Mouse (Mus musculus) lung, embryonic 16.5 days (tissue): ENCODE results near the gene Ppm1h. TPM values are rescaled to one million over a fixed set of nuclear protein-coding genes. Genes with fewer than 3 reads are reported as not detected.

Experiments
- ATAC-seq: fragments of 200-750 bp; cut with Nextera tagmentation; 2 replicates; pipeline ENCODE4 v1.8.0; 2017; ENCODE audit warnings: low read depth, mild to moderate bottlenecking, moderate library complexity
- H3K27ac ChIP-seq: fragments of 300-500 bp; sonication (generic); 2 replicates; pipeline ENCODE4 v1.5.1; 2014; ENCODE audit warnings: mild to moderate bottlenecking, control low read depth, low read length
- H3K27me3 ChIP-seq: fragments of 300-500 bp; sonication (generic); 2 replicates; pipeline ENCODE4 v1.6.1; 2014; ENCODE audit warnings: low read depth, low read length, mixed read lengths; ENCODE audit not compliant: control insufficient read depth, insufficient read depth
- H3K36me3 ChIP-seq: fragments of 300-500 bp; sonication (generic); 2 replicates; pipeline ENCODE4 v1.6.1; 2014; ENCODE audit warnings: low read length; ENCODE audit not compliant: control insufficient read depth, insufficient read depth
- H3K4me1 ChIP-seq: fragments of 300-500 bp; sonication (generic); replicated peaks from 2 replicates; pipeline ENCODE4 v1.6.1; 2014; ENCODE audit warnings: low read length, mixed read lengths; ENCODE audit not compliant: control insufficient read depth, insufficient read depth
- H3K4me2 ChIP-seq: fragments of 300-500 bp; sonication (generic); 2 replicates; pipeline ENCODE4 v1.6.1; 2014; ENCODE audit warnings: low read depth, low read length, control low read depth
- H3K4me3 ChIP-seq: fragments of 300-500 bp; sonication (generic); 2 replicates; pipeline ENCODE4 v1.5.1; 2014; ENCODE audit warnings: mild to moderate bottlenecking, low read length, control low read depth
- H3K9ac ChIP-seq: fragments of 300-500 bp; sonication (generic); 2 replicates; pipeline ENCODE4 v1.6.1; 2014; ENCODE audit warnings: low read length, control low read depth
- H3K9me3 ChIP-seq: fragments of 300-500 bp; sonication (generic); 2 replicates; pipeline ENCODE4 v1.6.1; 2016; ENCODE audit warnings: low read length; ENCODE audit not compliant: control insufficient read depth
- WGBS: fragments of 180-500 bp; shearing (Covaris S2); extraction: QIAGEN DNeasy Blood & Tissue Kit; methylation state at CpG from one replicate; pipeline ENCODE4 v1.1.7; 2014; 5-methylcytosine and 5-hydroxymethylcytosine counted together
- polyA plus RNA-seq: library from polyadenylated mRNA; unstranded; fragments of >200 nt; fragmentation: Nextera tagmentation; extraction: Ambion mirVana; gene quantifications from 2 replicates; pipeline ENCODE4 v1.2.1, GENCODE M21; 2015

Gene Ppm1h
- polyA plus RNA-seq, 1 experiment from 2014 or later, result 7.3 TPM

GRCm38 (mm10) chr10:122942771-122943170 is 264.2 kb downstream of the Ppm1h start:
- Histone ChIP-seq H3K27me3 (no peaks in the 10 kb centered on the region), H3K4me3 (no peak overlapping the region), H3K27ac (no peak overlapping the region), H3K4me2 (no peak overlapping the region), H3K4me1 (0 out of 2 replicates have a peak, but pooled peaks cover 2% of the 10 kb centered on the region), H3K36me3 (no peaks in the 10 kb centered on the region), H3K9me3 (no peaks in the 10 kb centered on the region), H3K9ac (no peak overlapping the region)
- 66% methylated on average over 7 of the region's 7 CpGs for WGBS
- no peak for ATAC-seq

GRCm38 (mm10) chr10:122943824-122944223 is 265.3 kb downstream of the Ppm1h start:
- WGBS, result 38% methylated on average over 6 of the region's 6 CpGs

GRCm38 (mm10) chr10:122944888-122945287 is 266.3 kb downstream of the Ppm1h start:
- WGBS, result 71% methylated on average over 5 of the region's 5 CpGs

More at GRCm38 (mm10) chr10:122943824-122944223, 265.3 kb downstream of the Ppm1h start:
- ATAC-seq, result no peak
- Histone ChIP-seq H3K9me3 (no peaks in the 10 kb centered on the region), H3K4me2 (no peak overlapping the region), H3K4me3 (no peak overlapping the region), H3K9ac (no peak overlapping the region), H3K27me3 (no peaks in the 10 kb centered on the region), H3K4me1 (0 out of 2 replicates have a peak, but pooled peaks cover 2% of the 10 kb centered on the region), H3K36me3 (no peaks in the 10 kb centered on the region), H3K27ac (no peak overlapping the region)

GRCm38 (mm10) chr10:122950966-122951365 is 272.4 kb downstream of the Ppm1h start:
- WGBS, result 85% methylated on average over 6 of the region's 6 CpGs
- Histone ChIP-seq H3K4me3 (no peak overlapping the region), H3K9ac (no peak overlapping the region), H3K27ac (no peak overlapping the region), H3K9me3 (no peaks in the 10 kb centered on the region), H3K4me1 (no peaks in the 10 kb centered on the region), H3K27me3 (no peaks in the 10 kb centered on the region), H3K36me3 (no peaks in the 10 kb centered on the region), H3K4me2 (no peak overlapping the region)
- no peak for ATAC-seq

More at GRCm38 (mm10) chr10:122944888-122945287, 266.3 kb downstream of the Ppm1h start:
- no peak overlapping the region for H3K4me2 ChIP-seq
- no peaks in the 10 kb centered on the region for H3K27me3 ChIP-seq
- H3K36me3 ChIP-seq, result no peaks in the 10 kb centered on the region
- H3K4me3 ChIP-seq, result no peak overlapping the region
- no peak overlapping the region for H3K27ac ChIP-seq
- H3K4me1 ChIP-seq, result 0 out of 2 replicates have a peak, but pooled peaks cover 2% of the 10 kb centered on the region
- H3K9me3 ChIP-seq, result no peaks in the 10 kb centered on the region
- H3K9ac ChIP-seq, result no peak overlapping the region
- ATAC-seq, result no peak

GRCm38 (mm10) chr10:122953576-122953975 is 275.0 kb downstream of the Ppm1h start:
- no peaks in the 10 kb centered on the region for H3K36me3 ChIP-seq
- H3K27ac ChIP-seq, result no peak overlapping the region
- 84% methylated on average over 9 of the region's 9 CpGs for WGBS
- H3K9ac ChIP-seq, result no peak overlapping the region
- ATAC-seq, result no peak
- H3K4me1 ChIP-seq, result no peaks in the 10 kb centered on the region
- no peak overlapping the region for H3K4me2 ChIP-seq
- no peaks in the 10 kb centered on the region for H3K27me3 ChIP-seq
- no peak overlapping the region for H3K4me3 ChIP-seq
- no peaks in the 10 kb centered on the region for H3K9me3 ChIP-seq

- no peaks in the 10 kb centered on the region for H3K27me3 ChIP-seq
- H3K4me3 ChIP-seq, result no peak overlapping the region
- WGBS, result 54% methylated on average over 2 of the region's 2 CpGs
- H3K27ac ChIP-seq, result no peak overlapping the region
- H3K9ac ChIP-seq, result no peak overlapping the region
- ATAC-seq, result no peak
- H3K4me2 ChIP-seq, result no peak overlapping the region
- no peaks in the 10 kb centered on the region; the same call in 1 of the 2 replicates for H3K4me1 ChIP-seq
- no peaks in the 10 kb centered on the region for H3K9me3 ChIP-seq
- no peaks in the 10 kb centered on the region for H3K36me3 ChIP-seq
These were observed 279.4 kb downstream of the Ppm1h start for GRCm38 (mm10) chr10:122957918-122958317.

GRCm38 (mm10) chr10:122958699-122959098 is 280.1 kb downstream of the Ppm1h start:
- H3K4me3 ChIP-seq, result no peak overlapping the region
- peaks cover 5% of the 10 kb centered on the region for H3K4me1 ChIP-seq
- H3K27ac ChIP-seq, result no peak overlapping the region
- WGBS, result 82% methylated on average over 5 of the region's 5 CpGs
- no peak overlapping the region for H3K9ac ChIP-seq
- no peaks in the 10 kb centered on the region for H3K36me3 ChIP-seq
- no peaks in the 10 kb centered on the region for H3K9me3 ChIP-seq
- no peak for ATAC-seq
- H3K27me3 ChIP-seq, result no peaks in the 10 kb centered on the region
- H3K4me2 ChIP-seq, result no peak overlapping the region

- no peak overlapping the region for H3K4me3 ChIP-seq
- H3K36me3 ChIP-seq, result no peaks in the 10 kb centered on the region
- no peaks in the 10 kb centered on the region for H3K27me3 ChIP-seq
- H3K4me1 ChIP-seq, result peaks cover 8% of the 10 kb centered on the region
- H3K4me2 ChIP-seq, result no peak overlapping the region
- H3K9ac ChIP-seq, result no peak overlapping the region
- no peak overlapping the region for H3K27ac ChIP-seq
- 62% methylated on average over 16 of the region's 16 CpGs for WGBS
- ATAC-seq, result no peak
- H3K9me3 ChIP-seq, result no peaks in the 10 kb centered on the region
These were observed 281.7 kb downstream of the Ppm1h start for GRCm38 (mm10) chr10:122960216-122960615.

GRCm38 (mm10) chr10:122960738-122961137 is 282.2 kb downstream of the Ppm1h start:
- no peak overlapping the region for H3K4me3 ChIP-seq
- no peaks in the 10 kb centered on the region for H3K9me3 ChIP-seq
- H3K36me3 ChIP-seq, result no peaks in the 10 kb centered on the region
- peak overlapping the region; percentile 9; the same call in 1 of the 2 replicates for H3K4me2 ChIP-seq
- ATAC-seq, result peak; percentile 32; the same call in 1 of the 2 replicates
- H3K4me1 ChIP-seq, result peaks cover 8% of the 10 kb centered on the region
- no peak overlapping the region for H3K27ac ChIP-seq
- peak overlapping the region; percentile 28; the same call in 1 of the 2 replicates for H3K9ac ChIP-seq
- H3K27me3 ChIP-seq, result no peaks in the 10 kb centered on the region
- 41% methylated on average over 16 of the region's 16 CpGs for WGBS

- whole genome bisulfite sequencing, result 50% methylated on average over 9 of the region's 9 CpGs
- Histone ChIP-seq H3K9ac (no peak overlapping the region), H3K4me3 (no peak overlapping the region), H3K4me2 (no peak overlapping the region), H3K27ac (no peak overlapping the region), H3K36me3 (no peaks in the 10 kb centered on the region), H3K4me1 (peaks cover 8% of the 10 kb centered on the region), H3K27me3 (no peaks in the 10 kb centered on the region), H3K9me3 (no peaks in the 10 kb centered on the region)
- ATAC-seq, result peak; percentile 21; the same call in 1 of the 2 replicates
These were observed 282.9 kb downstream of the Ppm1h start for GRCm38 (mm10) chr10:122961494-122961893.
